Mouse (Mus musculus) testis, adult 2 months (tissue): Measurements from ENCODE around the gene Tns1. TPM values are rescaled to one million over a fixed set of nuclear protein-coding genes. Genes with fewer than 3 reads are reported as not detected.

ENCODE experiments used
- H3K27ac ChIP-seq: fragments of 200-500 bp; 2 replicates; pipeline ENCODE4 v1.5.1; 2012; ENCODE audit warnings: low read depth, low read length; ENCODE audit not compliant: control insufficient read depth, insufficient read depth
- H3K27me3 ChIP-seq: fragments of 200-500 bp; 2 replicates; pipeline ENCODE4 v1.6.1; 2012; ENCODE audit warnings: mild to moderate bottlenecking, low read length, moderate library complexity; ENCODE audit not compliant: control insufficient read depth, insufficient read depth
- H3K36me3 ChIP-seq: fragments of 200-500 bp; 2 replicates; pipeline ENCODE4 v1.6.1; 2012; ENCODE audit warnings: mild to moderate bottlenecking, low read length; ENCODE audit not compliant: control insufficient read depth, insufficient read depth
- H3K4me1 ChIP-seq: fragments of 200-500 bp; 2 replicates; pipeline ENCODE4 v1.6.1; 2012; ENCODE audit warnings: low read length; ENCODE audit not compliant: control insufficient read depth, insufficient read depth
- H3K4me3 ChIP-seq: fragments of 200-500 bp; 2 replicates; pipeline ENCODE4 v1.5.1; 2012; ENCODE audit warnings: low read depth, mild to moderate bottlenecking, low read length, moderate library complexity, mixed read lengths; ENCODE audit not compliant: control insufficient read depth
- CTCF ChIP-seq: fragments of 200-500 bp; IDR thresholded peaks from 2 replicates; pipeline ENCODE4 v1.5.1; 2012; ENCODE audit warnings: low read depth, mild to moderate bottlenecking, inconsistent platforms, low read length, moderate library complexity; ENCODE audit not compliant: control insufficient read depth, insufficient read depth, insufficient replicate concordance
- POLR2A ChIP-seq: fragments of 200-500 bp; IDR thresholded peaks from 2 replicates; pipeline ENCODE4 v1.6.1; 2012; ENCODE audit warnings: low read depth, mild to moderate bottlenecking, inconsistent platforms, low read length, moderate library complexity; ENCODE audit not compliant: control insufficient read depth
- polyA plus RNA-seq: library from polyadenylated mRNA; depleted of rRNA; stranded (reverse); fragments of >200 nt; gene quantifications from 2 replicates; pipeline ENCODE4 v1.2.3, GENCODE M21; 2012

Gene Tns1
- polyA plus RNA-seq, 1 experiment: 422 TPM

GRCm38 (mm10) chr1:73929211-73929951 lies 194.9 kb downstream of the Tns1 start:
- no peaks in the 10 kb centered on the region for H3K36me3 ChIP-seq
- no peak overlapping the region for H3K27ac ChIP-seq
- TF ChIP-seq POLR2A (no peak), CTCF (no peak)
- no peak overlapping the region for H3K4me3 ChIP-seq
- no peaks in the 10 kb centered on the region; the same call in 1 of the 2 replicates for H3K4me1 ChIP-seq
- H3K27me3 ChIP-seq: no peaks in the 10 kb centered on the region

GRCm38 (mm10) chr1:73928385-73928784 lies 195.9 kb downstream of the Tns1 start:
- no peak for TF ChIP-seq POLR2A
- no peak for TF ChIP-seq CTCF
- Histone ChIP-seq H3K36me3 (no peaks in the 10 kb centered on the region), H3K4me1 (no peaks in the 10 kb centered on the region; the same call in 1 of the 2 replicates), H3K27me3 (no peaks in the 10 kb centered on the region), H3K27ac (no peak overlapping the region), H3K4me3 (no peak overlapping the region)

GRCm38 (mm10) chr1:73927819-73928218 lies 196.4 kb downstream of the Tns1 start:
- Histone ChIP-seq H3K27ac (no peak overlapping the region), H3K4me3 (no peak overlapping the region), H3K36me3 (no peaks in the 10 kb centered on the region), H3K4me1 (no peaks in the 10 kb centered on the region; the same call in 1 of the 2 replicates), H3K27me3 (no peaks in the 10 kb centered on the region)
- TF ChIP-seq POLR2A: no peak
- no peak for TF ChIP-seq CTCF

GRCm38 (mm10) chr1:73926279-73926678 lies 198.0 kb downstream of the Tns1 start:
- H3K4me3 ChIP-seq: no peak overlapping the region
- H3K4me1 ChIP-seq: no peaks in the 10 kb centered on the region
- H3K27me3 ChIP-seq: no peaks in the 10 kb centered on the region
- no peak overlapping the region for H3K27ac ChIP-seq
- TF ChIP-seq POLR2A (no peak), CTCF (no peak)
- no peaks in the 10 kb centered on the region for H3K36me3 ChIP-seq

GRCm38 (mm10) chr1:73924871-73925610 lies 199.2 kb downstream of the Tns1 start:
- Histone ChIP-seq H3K27ac (no peak overlapping the region), H3K4me3 (no peak overlapping the region), H3K36me3 (no peaks in the 10 kb centered on the region), H3K27me3 (no peaks in the 10 kb centered on the region), H3K4me1 (no peaks in the 10 kb centered on the region)
- TF ChIP-seq POLR2A: no peak
- no peak for TF ChIP-seq CTCF

GRCm38 (mm10) chr1:73924210-73924609 lies 200.0 kb downstream of the Tns1 start:
- H3K36me3 ChIP-seq: no peaks in the 10 kb centered on the region
- H3K4me3 ChIP-seq: no peak overlapping the region
- H3K4me1 ChIP-seq: no peaks in the 10 kb centered on the region
- no peak overlapping the region for H3K27ac ChIP-seq
- TF ChIP-seq CTCF (no peak), POLR2A (no peak)
- H3K27me3 ChIP-seq: no peaks in the 10 kb centered on the region

GRCm38 (mm10) chr1:73923185-73923584 lies 201.1 kb downstream of the Tns1 start:
- Histone ChIP-seq H3K27me3 (no peaks in the 10 kb centered on the region), H3K4me1 (no peaks in the 10 kb centered on the region), H3K4me3 (no peak overlapping the region), H3K36me3 (no peaks in the 10 kb centered on the region), H3K27ac (no peak overlapping the region)
- no peak for TF ChIP-seq POLR2A
- TF ChIP-seq CTCF: no peak

- Histone ChIP-seq H3K27ac (no peak overlapping the region), H3K27me3 (no peaks in the 10 kb centered on the region), H3K4me1 (peaks cover under 1% of the 10 kb centered on the region; the same call in 1 of the 2 replicates), H3K36me3 (no peaks in the 10 kb centered on the region), H3K4me3 (no peak overlapping the region)
- TF ChIP-seq POLR2A (no peak), CTCF (no peak)
These were observed 203.5 kb downstream of the Tns1 start for GRCm38 (mm10) chr1:73920701-73921100.
